Mouse (Mus musculus) lung, postnatal 0 days (tissue): ENCODE measurements at regions not wholly inside any gene's neighbourhood (a gene's known extent, or its start where the extent isn't known, plus 50 kb on each side); places are given as distances from the start of the nearest gene placed in this dataset.

Experiments used
- ATAC-seq: fragments of 200-750 bp; cut with Nextera tagmentation; 2 replicates; pipeline ENCODE4 v1.8.0; 2017; ENCODE audit warnings: moderate library complexity
- DNase-seq: peaks from one replicate; pipeline ENCODE4 v3.0.0-alpha.2; 2016; ENCODE audit warnings: low spot score
- H3K27ac ChIP-seq: fragments of 300-500 bp; sonication (generic); 2 replicates; pipeline ENCODE4 v1.5.1; 2014; ENCODE audit warnings: antibody characterized with exemption, mild to moderate bottlenecking, low read length, mixed read lengths
- H3K27me3 ChIP-seq: fragments of 300-500 bp; sonication (generic); replicated peaks from 2 replicates; pipeline ENCODE4 v1.6.1; 2014; ENCODE audit warnings: low read length, mixed read lengths; ENCODE audit not compliant: insufficient read depth
- H3K36me3 ChIP-seq: fragments of 300-500 bp; sonication (generic); 2 replicates; pipeline ENCODE4 v1.6.1; 2014; ENCODE audit warnings: low read length, mixed read lengths; ENCODE audit not compliant: insufficient read depth
- H3K4me1 ChIP-seq: fragments of 300-500 bp; sonication (generic); 2 replicates; pipeline ENCODE4 v1.6.1; 2014; ENCODE audit warnings: antibody characterized with exemption, low read depth, low read length, mixed read lengths; ENCODE audit not compliant: insufficient read depth
- H3K4me2 ChIP-seq: fragments of 300-500 bp; sonication (generic); replicated peaks from 2 replicates; pipeline ENCODE4 v1.6.1; 2014; ENCODE audit warnings: low read depth, mild to moderate bottlenecking, low read length, moderate library complexity, mixed read lengths
- H3K4me3 ChIP-seq: fragments of 300-500 bp; sonication (generic); 2 replicates; pipeline ENCODE4 v1.5.1; 2014; ENCODE audit warnings: low read depth, low read length
- H3K9ac ChIP-seq: fragments of 300-500 bp; sonication (generic); replicated peaks from 2 replicates; pipeline ENCODE4 v1.6.1; 2014; ENCODE audit warnings: low read depth, mild to moderate bottlenecking
- H3K9me3 ChIP-seq: fragments of 300-500 bp; sonication (generic); 2 replicates; pipeline ENCODE4 v1.6.1; 2016; ENCODE audit warnings: low read length, mixed read lengths
- CTCF ChIP-seq: IDR thresholded peaks from 2 replicates; pipeline ENCODE4 v1.5.1; 2016; ENCODE audit warnings: antibody characterized with exemption, mild to moderate bottlenecking
- EP300 ChIP-seq: IDR thresholded peaks from 2 replicates; pipeline ENCODE4 v1.6.1; 2016; ENCODE audit warnings: antibody characterized with exemption, mild to moderate bottlenecking, control low read depth
- WGBS: fragments of 180-500 bp; shearing (Covaris S2); extraction: QIAGEN DNeasy Blood & Tissue Kit; methylation state at CpG from one replicate; pipeline ENCODE4 v1.1.7; 2014; 5-methylcytosine and 5-hydroxymethylcytosine counted together

DNA sequence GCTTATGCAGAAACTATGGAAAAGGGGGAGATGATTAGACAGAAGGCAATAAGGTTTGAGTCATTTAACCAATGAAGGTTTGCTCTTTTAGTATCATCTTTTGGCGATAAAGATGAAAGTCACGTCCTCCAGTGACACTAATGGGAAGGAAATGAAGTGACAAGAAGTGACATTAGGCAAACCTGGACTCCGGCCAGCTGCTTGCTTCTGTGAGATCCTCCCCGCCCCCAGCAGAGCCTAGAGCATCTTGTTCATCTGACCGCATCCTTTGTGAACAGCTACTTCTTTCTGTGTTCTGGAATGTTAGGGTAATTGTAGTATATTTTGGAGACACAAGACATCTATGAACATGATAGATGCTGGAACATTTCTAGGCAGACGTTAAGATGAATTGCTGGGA lies 78.6 kb upstream of the Sel1l start:
- Histone ChIP-seq H3K27me3 (no peaks in the 10 kb centered on the region), H3K4me3 (no peak overlapping the region), H3K9ac (no peak overlapping the region), H3K4me2 (no peak overlapping the region), H3K4me1 (no peaks in the 10 kb centered on the region), H3K27ac (no peak overlapping the region), H3K36me3 (no peaks in the 10 kb centered on the region), H3K9me3 (no peaks in the 10 kb centered on the region)
- no peak for TF ChIP-seq CTCF
- TF ChIP-seq EP300: no peak
- WGBS: 49% methylated on average over 6 of the region's 6 CpGs
- DNase-seq (no peak), ATAC-seq (no peak)

DNA sequence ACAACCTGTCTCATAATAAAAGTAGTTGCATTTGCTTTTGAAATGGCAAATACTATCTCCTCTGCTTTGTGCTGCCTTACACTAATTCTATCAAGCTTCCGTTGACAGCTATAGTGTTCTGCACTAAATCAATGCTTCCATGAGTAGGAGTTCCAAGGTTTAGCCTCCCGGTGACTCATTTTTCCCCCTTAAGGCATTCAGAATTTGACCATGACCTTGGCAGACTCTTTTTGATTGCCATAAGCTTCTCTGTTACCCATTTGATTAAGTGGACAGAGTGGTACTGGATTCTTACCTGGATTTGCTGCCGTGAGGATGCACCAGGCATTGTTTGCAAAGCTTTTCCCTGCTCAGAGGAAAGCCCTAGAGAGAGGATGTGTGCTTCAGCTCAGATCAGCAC lies 66.5 kb upstream of the Sel1l start:
- no peak overlapping the region for H3K27ac ChIP-seq
- H3K9ac ChIP-seq: no peak overlapping the region
- DNase-seq (no peak), ATAC-seq (no peak)
- no peaks in the 10 kb centered on the region for H3K27me3 ChIP-seq
- WGBS: 78% methylated on average over 3 of the region's 3 CpGs
- no peak overlapping the region for H3K4me3 ChIP-seq
- no peak overlapping the region for H3K4me2 ChIP-seq
- H3K4me1 ChIP-seq: no peaks in the 10 kb centered on the region
- TF ChIP-seq EP300 (no peak), CTCF (no peak)
- H3K36me3 ChIP-seq: no peaks in the 10 kb centered on the region
- no peaks in the 10 kb centered on the region for H3K9me3 ChIP-seq

DNA sequence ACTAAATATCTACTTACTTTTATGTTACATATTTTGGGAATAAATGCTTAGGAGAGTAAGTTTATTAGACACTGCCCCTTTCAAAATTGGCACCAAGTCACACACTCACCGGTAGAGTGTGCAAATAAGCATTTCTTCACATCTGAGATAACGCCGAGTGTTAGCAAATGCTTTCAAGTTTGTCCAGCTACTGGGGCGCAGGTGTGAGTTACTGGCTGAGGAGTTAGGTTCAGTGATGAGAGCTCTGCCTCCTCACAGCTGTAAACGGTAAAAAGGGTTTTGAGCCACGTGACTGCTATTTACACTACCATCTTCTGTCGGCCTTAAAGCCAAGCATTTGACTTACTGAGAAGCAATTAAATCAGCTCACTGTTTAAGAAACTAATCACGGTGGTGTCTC lies 61.6 kb upstream of the Sel1l start:
- 38% methylated on average over 8 of the region's 8 CpGs for WGBS
- TF ChIP-seq CTCF: no peak; the same call in 1 of the 2 replicates
- TF ChIP-seq EP300: peak; percentile 71
- no peaks in the 10 kb centered on the region for H3K27me3 ChIP-seq
- H3K9me3 ChIP-seq: no peaks in the 10 kb centered on the region
- peak; percentile 96 for ATAC-seq
- no peak overlapping the region for H3K9ac ChIP-seq
- peak; percentile 82 for DNase-seq
- no peaks in the 10 kb centered on the region for H3K4me1 ChIP-seq
- H3K4me2 ChIP-seq: no peak overlapping the region
- no peaks in the 10 kb centered on the region for H3K36me3 ChIP-seq
- no peak overlapping the region for H3K4me3 ChIP-seq
- no peak overlapping the region for H3K27ac ChIP-seq
